Mouse (Mus musculus): ENCODE measurements around the gene Nlrc5.

DNA sequence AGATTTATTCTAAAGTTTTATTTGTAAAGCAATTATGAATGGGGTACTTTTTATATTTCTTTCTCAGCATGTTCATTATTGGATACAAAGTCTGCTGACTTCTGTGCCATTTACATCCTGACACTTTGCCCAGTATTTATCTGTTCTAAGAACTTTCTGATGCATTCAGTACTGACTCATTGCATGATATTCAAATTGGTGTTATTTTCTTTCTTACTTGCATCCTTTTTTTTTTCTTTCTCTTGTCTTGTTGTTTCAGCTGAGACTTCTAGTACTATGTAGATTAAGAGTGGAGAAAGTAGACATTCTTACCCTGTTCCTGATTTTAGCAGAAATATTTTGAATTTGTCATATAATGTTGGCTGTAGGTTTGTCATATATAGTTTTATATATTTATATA lies 5.5 kb downstream of the Nlrc5 start:
- TF ChIP-seq MAX (IDR thresholded peaks at IDR 0.05) = no peak
- no peak for TF ChIP-seq CTCF (IDR thresholded peaks at IDR 0.05; ENCODE audit: control insufficient read depth, insufficient read depth, insufficient read length)
- TF ChIP-seq MYOG (IDR thresholded peaks at IDR 0.05; ENCODE audit: control insufficient read depth, extremely low read depth, insufficient read length) = no peak
- TF ChIP-seq CEBPB (IDR thresholded peaks at IDR 0.05; ENCODE audit: low read depth) = no peak
